Mouse (Mus musculus) liver, postnatal 0 days (tissue): ENCODE results near the gene Nop10.

Experiments used
- CTCF ChIP-seq: sonication (generic); IDR thresholded peaks from 2 replicates; pipeline ENCODE4 v1.5.1; 2016; ENCODE audit warnings: antibody characterized with exemption, low read depth
- EP300 ChIP-seq: IDR thresholded peaks from 2 replicates; pipeline ENCODE4 v1.6.1; 2016; ENCODE audit warnings: antibody characterized with exemption, low read depth, mild to moderate bottlenecking

DNA sequence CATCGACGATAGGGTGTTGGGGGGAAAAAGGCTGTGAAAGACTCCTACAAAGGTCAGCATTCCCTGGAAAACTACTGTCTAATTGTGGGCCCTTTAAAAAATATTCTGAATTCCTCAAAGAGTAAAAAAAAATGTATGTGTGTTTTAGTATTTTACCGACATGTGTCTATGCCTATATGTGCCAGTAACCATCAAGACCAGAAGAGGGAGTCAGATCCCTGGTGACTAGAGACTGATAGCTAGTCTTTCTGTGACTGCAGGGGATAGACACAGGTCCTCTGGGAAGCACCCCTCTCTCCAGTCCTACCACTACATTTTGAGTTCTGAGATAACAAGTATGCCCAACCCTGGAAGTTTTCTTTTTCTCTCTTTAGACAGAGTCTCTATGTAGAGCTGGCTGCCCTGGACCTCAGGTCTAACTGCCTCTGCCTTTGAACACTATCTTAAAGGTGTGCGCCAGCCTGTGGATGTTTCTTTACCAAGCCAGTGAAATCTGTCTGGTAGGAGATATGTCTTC lies 1.1 kb downstream of the Nop10 start:
- TF ChIP-seq CTCF (peak; percentile 68), EP300 (no peak)
